Mouse (Mus musculus) lung, postnatal 0 days (tissue): Measurements from ENCODE around the gene Rps25. TPM values are rescaled to one million over a fixed set of nuclear protein-coding genes. Genes with fewer than 3 reads are reported as not detected.
"Not testable (repeated sequence)": the region's sequence is repeated elsewhere in the genome, so short reads cannot be mapped to it uniquely, and the experiment has no call there.

ENCODE experiments used
- ATAC-seq: fragments of 200-750 bp; cut with Nextera tagmentation; 2 replicates; pipeline ENCODE4 v1.8.0; 2017; ENCODE audit warnings: moderate library complexity
- DNase-seq: peaks from one replicate; pipeline ENCODE4 v3.0.0-alpha.2; 2016; ENCODE audit warnings: low spot score
- H3K27ac ChIP-seq: fragments of 300-500 bp; sonication (generic); 2 replicates; pipeline ENCODE4 v1.5.1; 2014; ENCODE audit warnings: antibody characterized with exemption, mild to moderate bottlenecking, low read length, mixed read lengths
- H3K27me3 ChIP-seq: fragments of 300-500 bp; sonication (generic); replicated peaks from 2 replicates; pipeline ENCODE4 v1.6.1; 2014; ENCODE audit warnings: low read length, mixed read lengths; ENCODE audit not compliant: insufficient read depth
- H3K36me3 ChIP-seq: fragments of 300-500 bp; sonication (generic); 2 replicates; pipeline ENCODE4 v1.6.1; 2014; ENCODE audit warnings: low read length, mixed read lengths; ENCODE audit not compliant: insufficient read depth
- H3K4me1 ChIP-seq: fragments of 300-500 bp; sonication (generic); 2 replicates; pipeline ENCODE4 v1.6.1; 2014; ENCODE audit warnings: antibody characterized with exemption, low read depth, low read length, mixed read lengths; ENCODE audit not compliant: insufficient read depth
- H3K4me2 ChIP-seq: fragments of 300-500 bp; sonication (generic); replicated peaks from 2 replicates; pipeline ENCODE4 v1.6.1; 2014; ENCODE audit warnings: low read depth, mild to moderate bottlenecking, low read length, moderate library complexity, mixed read lengths
- H3K4me3 ChIP-seq: fragments of 300-500 bp; sonication (generic); 2 replicates; pipeline ENCODE4 v1.5.1; 2014; ENCODE audit warnings: low read depth, low read length
- H3K9ac ChIP-seq: fragments of 300-500 bp; sonication (generic); replicated peaks from 2 replicates; pipeline ENCODE4 v1.6.1; 2014; ENCODE audit warnings: low read depth, mild to moderate bottlenecking
- H3K9me3 ChIP-seq: fragments of 300-500 bp; sonication (generic); 2 replicates; pipeline ENCODE4 v1.6.1; 2016; ENCODE audit warnings: low read length, mixed read lengths
- CTCF ChIP-seq: IDR thresholded peaks from 2 replicates; pipeline ENCODE4 v1.5.1; 2016; ENCODE audit warnings: antibody characterized with exemption, mild to moderate bottlenecking
- EP300 ChIP-seq: IDR thresholded peaks from 2 replicates; pipeline ENCODE4 v1.6.1; 2016; ENCODE audit warnings: antibody characterized with exemption, mild to moderate bottlenecking, control low read depth
- WGBS: fragments of 180-500 bp; shearing (Covaris S2); extraction: QIAGEN DNeasy Blood & Tissue Kit; methylation state at CpG from one replicate; pipeline ENCODE4 v1.1.7; 2014; 5-methylcytosine and 5-hydroxymethylcytosine counted together
- polyA plus RNA-seq: library from polyadenylated mRNA; unstranded; fragments of >200 nt; fragmentation: Nextera tagmentation; extraction: Ambion mirVana; gene quantifications from 2 replicates; pipeline ENCODE4 v1.2.1, GENCODE M21; 2015

The Rps25 gene
- polyA plus RNA-seq, 1 experiment from 2014 or later = 2,031 TPM

DNA sequence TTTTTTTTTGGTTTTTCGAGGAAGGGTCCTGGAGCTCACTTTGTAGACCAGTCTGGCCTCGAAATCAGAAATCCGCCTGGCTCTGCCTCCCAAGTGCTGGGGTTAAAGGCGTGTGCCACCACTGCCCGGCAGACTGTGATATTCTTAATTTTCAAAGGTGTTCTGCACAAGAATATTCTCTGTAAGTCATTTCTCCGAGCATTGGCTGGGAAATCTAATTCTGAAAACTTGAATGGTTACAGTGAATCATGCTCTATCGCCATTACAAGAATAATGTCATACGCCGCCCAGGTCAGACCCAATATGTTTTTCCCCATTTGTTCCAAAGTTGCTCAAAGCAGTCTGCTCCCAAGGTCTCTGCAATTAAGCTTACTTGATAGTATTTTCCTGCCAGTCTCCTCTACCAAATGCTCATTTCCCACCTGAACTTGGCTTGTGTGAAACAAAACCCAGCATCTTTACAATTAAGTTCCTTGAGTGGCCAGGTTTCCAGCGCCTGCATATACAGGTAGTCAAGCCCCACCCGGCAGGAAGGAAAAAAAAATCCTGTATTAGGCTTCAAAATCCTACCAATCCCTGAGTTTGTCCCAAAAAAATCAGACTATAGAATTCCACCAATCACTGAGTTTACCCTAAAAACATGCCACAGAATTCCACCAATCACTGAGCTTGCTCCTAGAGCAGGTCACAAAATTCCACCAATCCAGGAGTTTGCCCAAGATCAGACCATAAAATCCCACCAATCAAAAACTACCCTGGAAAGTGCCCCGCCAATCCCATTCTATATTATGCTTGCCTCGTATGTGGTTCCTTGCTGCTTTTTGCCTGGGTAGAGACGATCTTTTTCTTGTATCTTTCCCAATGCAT is 11.8 kb downstream of the Rps25 start, which contains the start of gene Ccdc84:
Gene Ccdc84 (minus strand): TSS at position 51 of the 867 bp plus-strand sequence.
- H3K27me3 ChIP-seq = no peaks in the 10 kb centered on the region
- H3K27ac ChIP-seq = peak within 1 kb of the TSS; percentile 78
- H3K4me2 ChIP-seq = peak within 1 kb of the TSS; percentile 87
- TF ChIP-seq CTCF (no peak), EP300 (no peak)
- H3K4me3 ChIP-seq = peak within 1 kb of the TSS; percentile 77
- WGBS = 75% methylated on average over 14 of the region's 14 CpGs
- H3K4me1 ChIP-seq = peaks cover 8% of the 10 kb centered on the region; the same call in 1 of the 2 replicates
- H3K36me3 ChIP-seq = no peaks in the 10 kb centered on the region; the same call in 1 of the 2 replicates
- ATAC-seq (no peak), DNase-seq (no peak)
- H3K9ac ChIP-seq = peak within 1 kb of the TSS; percentile 53
- H3K9me3 ChIP-seq = no peaks in the 10 kb centered on the region

GRCm38 (mm10) chr9:44419730-44420129 is 12.8 kb downstream of the Rps25 start:
- not testable (repeated sequence) for DNase-seq, H3K36me3 ChIP-seq, H3K4me1 ChIP-seq, H3K9ac ChIP-seq, H3K27me3 ChIP-seq, H3K9me3 ChIP-seq, H3K4me2 ChIP-seq, ATAC-seq, H3K27ac ChIP-seq, H3K4me3 ChIP-seq
- 91% methylated on average over 9 of the region's 9 CpGs for WGBS

DNA sequence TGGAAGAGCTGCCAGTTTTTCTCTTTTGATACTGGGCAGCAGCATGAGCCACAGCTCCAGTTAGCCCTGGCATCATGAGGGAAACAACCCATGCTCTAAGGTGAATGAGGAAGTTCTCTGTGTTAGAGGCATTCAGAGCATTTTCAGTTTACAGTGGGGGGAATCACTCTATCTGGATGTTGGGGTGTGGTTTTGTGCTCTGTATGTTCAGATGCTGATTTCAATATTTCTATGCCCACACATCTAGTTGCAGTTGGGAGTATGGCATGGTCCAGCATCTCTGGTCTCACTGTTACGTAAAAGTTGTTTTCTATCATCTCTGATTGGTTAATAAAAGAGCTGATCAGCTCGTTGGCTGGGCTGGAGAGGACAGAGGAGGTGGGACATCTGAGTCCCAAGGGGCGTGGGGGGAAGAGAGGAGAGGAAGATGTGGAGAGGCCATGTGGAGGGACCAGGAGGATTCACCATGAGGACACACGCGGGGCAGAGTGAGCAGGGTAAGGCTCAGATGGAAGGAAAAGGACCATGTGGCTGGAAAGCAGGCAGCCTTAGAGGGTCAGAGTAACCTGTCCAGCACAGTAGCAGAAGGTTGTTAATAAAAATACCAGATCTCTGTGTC is 13.4 kb downstream of the Rps25 start:
- Histone ChIP-seq H3K4me3 (no peak overlapping the region), H3K27ac (no peak overlapping the region), H3K4me1 (peaks cover 8% of the 10 kb centered on the region; the same call in 1 of the 2 replicates), H3K36me3 (no peaks in the 10 kb centered on the region), H3K4me2 (no peak overlapping the region), H3K9me3 (no peaks in the 10 kb centered on the region), H3K9ac (no peak overlapping the region), H3K27me3 (no peaks in the 10 kb centered on the region)
- ATAC-seq (no peak), DNase-seq (no peak)
- TF ChIP-seq CTCF (no peak), EP300 (no peak)
- WGBS = 61% methylated on average over 5 of the region's 5 CpGs

DNA sequence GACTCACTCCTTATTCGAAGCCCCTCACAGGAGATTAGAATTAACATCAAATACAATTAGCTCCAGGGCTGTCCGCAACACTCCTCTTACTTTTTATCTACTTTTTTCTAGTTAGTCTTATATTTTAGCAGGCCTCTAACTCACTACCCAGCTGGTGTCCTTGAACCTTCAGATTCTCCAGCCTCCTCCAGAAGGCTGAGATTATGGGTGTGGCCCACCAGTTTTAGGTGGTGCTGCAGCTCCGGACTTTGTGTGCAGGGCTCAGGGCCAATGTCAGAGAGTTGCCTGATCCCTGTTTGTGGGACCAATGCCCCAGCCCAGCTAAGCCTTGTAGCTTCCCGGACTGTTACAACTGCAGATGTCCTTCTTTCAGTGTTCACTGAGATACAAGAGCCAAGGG is 16.6 kb downstream of the Rps25 start:
- Histone ChIP-seq H3K27me3 (no peaks in the 10 kb centered on the region), H3K4me1 (no peaks in the 10 kb centered on the region), H3K4me3 (no peak overlapping the region), H3K9ac (no peak overlapping the region), H3K27ac (no peak overlapping the region), H3K4me2 (no peak overlapping the region), H3K36me3 (no peaks in the 10 kb centered on the region), H3K9me3 (no peaks in the 10 kb centered on the region)
- 71% methylated on average over 4 of the region's 4 CpGs for WGBS
- TF ChIP-seq CTCF = no peak
- no peak for TF ChIP-seq EP300
- ATAC-seq = no peak
- no peak for DNase-seq

DNA sequence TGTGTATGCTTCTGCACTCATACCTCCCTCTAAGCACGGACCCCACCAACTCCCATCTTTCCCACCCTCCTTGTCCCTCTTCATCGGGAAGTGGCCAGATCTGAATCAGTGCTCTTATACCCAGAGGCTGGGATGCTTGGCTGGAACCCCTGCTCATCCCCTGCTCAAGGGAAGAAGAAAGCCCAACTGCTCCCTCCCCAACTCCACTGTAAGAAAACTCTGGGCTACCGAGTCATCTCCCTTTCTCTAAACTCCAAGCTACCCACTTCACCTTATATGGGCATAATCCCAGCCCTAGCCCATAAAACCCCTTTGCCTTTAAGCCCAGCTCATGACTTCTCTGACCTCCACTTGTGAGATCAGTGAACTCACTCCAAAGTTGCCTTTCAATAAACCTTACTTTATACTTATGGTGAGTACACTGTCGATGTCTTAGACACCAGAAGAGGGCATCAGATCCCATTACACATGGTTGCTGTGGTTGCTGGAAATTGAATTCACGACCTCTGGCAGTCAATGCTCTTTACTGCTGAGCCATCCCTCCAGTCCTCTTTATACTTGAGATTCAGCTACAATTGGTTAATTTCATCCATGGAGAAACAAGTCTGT is 25.7 kb downstream of the Rps25 start:
- H3K27me3 ChIP-seq = no peaks in the 10 kb centered on the region
- no peak overlapping the region for H3K4me3 ChIP-seq
- ATAC-seq (no peak), DNase-seq (no peak)
- no peaks in the 10 kb centered on the region for H3K9me3 ChIP-seq
- 37% methylated on average over 5 of the region's 5 CpGs for WGBS
- H3K27ac ChIP-seq = no peak overlapping the region
- H3K9ac ChIP-seq = no peak overlapping the region
- TF ChIP-seq CTCF (peak; percentile 10; the same call in 1 of the 2 replicates), EP300 (no peak)
- H3K36me3 ChIP-seq = no peaks in the 10 kb centered on the region
- H3K4me2 ChIP-seq = no peak overlapping the region
- no peaks in the 10 kb centered on the region for H3K4me1 ChIP-seq

- no peak overlapping the region for H3K4me2 ChIP-seq
- no peaks in the 10 kb centered on the region for H3K9me3 ChIP-seq
- H3K27me3 ChIP-seq = no peaks in the 10 kb centered on the region
- no peaks in the 10 kb centered on the region for H3K4me1 ChIP-seq
- no peak overlapping the region for H3K9ac ChIP-seq
- H3K36me3 ChIP-seq = no peaks in the 10 kb centered on the region
- no peak for ATAC-seq
- no peak overlapping the region for H3K27ac ChIP-seq
- peak; percentile 41 for DNase-seq
- 73% methylated on average over 5 of the region's 6 CpGs for WGBS
- no peak overlapping the region for H3K4me3 ChIP-seq
- TF ChIP-seq EP300 (no peak), CTCF (no peak)
These were observed 28.8 kb downstream of the Rps25 start for GRCm38 (mm10) chr9:44435747-44436146.
